Mouse (Mus musculus) testis, adult 2 months (tissue): ENCODE data around the gene Fgf14. TPM values are rescaled to one million over a fixed set of nuclear protein-coding genes. Genes with fewer than 3 reads are reported as not detected.
"Not testable (repeated sequence)": the region's sequence is repeated elsewhere in the genome, so short reads cannot be mapped to it uniquely, and the experiment has no call there.

Source experiments
- H3K27ac ChIP-seq: fragments of 200-500 bp; 2 replicates; pipeline ENCODE4 v1.5.1; 2012; ENCODE audit warnings: low read depth, low read length; ENCODE audit not compliant: control insufficient read depth, insufficient read depth
- H3K27me3 ChIP-seq: fragments of 200-500 bp; 2 replicates; pipeline ENCODE4 v1.6.1; 2012; ENCODE audit warnings: mild to moderate bottlenecking, low read length, moderate library complexity; ENCODE audit not compliant: control insufficient read depth, insufficient read depth
- H3K36me3 ChIP-seq: fragments of 200-500 bp; 2 replicates; pipeline ENCODE4 v1.6.1; 2012; ENCODE audit warnings: mild to moderate bottlenecking, low read length; ENCODE audit not compliant: control insufficient read depth, insufficient read depth
- H3K4me1 ChIP-seq: fragments of 200-500 bp; 2 replicates; pipeline ENCODE4 v1.6.1; 2012; ENCODE audit warnings: low read length; ENCODE audit not compliant: control insufficient read depth, insufficient read depth
- H3K4me3 ChIP-seq: fragments of 200-500 bp; 2 replicates; pipeline ENCODE4 v1.5.1; 2012; ENCODE audit warnings: low read depth, mild to moderate bottlenecking, low read length, moderate library complexity, mixed read lengths; ENCODE audit not compliant: control insufficient read depth
- CTCF ChIP-seq: fragments of 200-500 bp; IDR thresholded peaks from 2 replicates; pipeline ENCODE4 v1.5.1; 2012; ENCODE audit warnings: low read depth, mild to moderate bottlenecking, inconsistent platforms, low read length, moderate library complexity; ENCODE audit not compliant: control insufficient read depth, insufficient read depth, insufficient replicate concordance
- POLR2A ChIP-seq: fragments of 200-500 bp; IDR thresholded peaks from 2 replicates; pipeline ENCODE4 v1.6.1; 2012; ENCODE audit warnings: low read depth, mild to moderate bottlenecking, inconsistent platforms, low read length, moderate library complexity; ENCODE audit not compliant: control insufficient read depth
- polyA plus RNA-seq: library from polyadenylated mRNA; depleted of rRNA; stranded (reverse); fragments of >200 nt; gene quantifications from 2 replicates; pipeline ENCODE4 v1.2.3, GENCODE M21; 2012

Fgf14 gene
- polyA plus RNA-seq, 1 experiment: 5.0 TPM

- H3K36me3 ChIP-seq: no peaks in the 10 kb centered on the region
- H3K27me3 ChIP-seq: no peaks in the 10 kb centered on the region
- no peak for TF ChIP-seq CTCF
- no peak for TF ChIP-seq POLR2A
- no peaks in the 10 kb centered on the region for H3K4me1 ChIP-seq
- no peak overlapping the region for H3K4me3 ChIP-seq
- H3K27ac ChIP-seq: no peak overlapping the region
These were observed 206.0 kb downstream of the Fgf14 start for GRCm38 (mm10) chr14:124470909-124471308.

- Histone ChIP-seq H3K27me3 (no peaks in the 10 kb centered on the region), H3K4me3 (no peak overlapping the region), H3K27ac (no peak overlapping the region), H3K36me3 (no peaks in the 10 kb centered on the region), H3K4me1 (no peaks in the 10 kb centered on the region)
- TF ChIP-seq CTCF (no peak), POLR2A (no peak)
These were observed 221.8 kb downstream of the Fgf14 start for GRCm38 (mm10) chr14:124455120-124455519.

GRCm38 (mm10) chr14:124446096-124446840 lies 230.7 kb downstream of the Fgf14 start:
- no peaks in the 10 kb centered on the region for H3K4me1 ChIP-seq
- H3K27ac ChIP-seq: no peak overlapping the region
- H3K4me3 ChIP-seq: no peak overlapping the region
- H3K36me3 ChIP-seq: no peaks in the 10 kb centered on the region
- TF ChIP-seq POLR2A (no peak), CTCF (no peak)
- no peaks in the 10 kb centered on the region for H3K27me3 ChIP-seq

GRCm38 (mm10) chr14:124444831-124445230 lies 232.1 kb downstream of the Fgf14 start:
- TF ChIP-seq CTCF (no peak), POLR2A (no peak)
- Histone ChIP-seq H3K27me3 (no peaks in the 10 kb centered on the region), H3K4me3 (no peak overlapping the region), H3K4me1 (no peaks in the 10 kb centered on the region), H3K36me3 (no peaks in the 10 kb centered on the region), H3K27ac (no peak overlapping the region)

- H3K4me1 ChIP-seq, H3K4me3 ChIP-seq, H3K36me3 ChIP-seq, H3K27ac ChIP-seq, H3K27me3 ChIP-seq: not testable (repeated sequence)
These were observed 237.6 kb downstream of the Fgf14 start for GRCm38 (mm10) chr14:124439298-124439697.

- no peak overlapping the region for H3K27ac ChIP-seq
- H3K27me3 ChIP-seq: no peaks in the 10 kb centered on the region
- H3K4me3 ChIP-seq: no peak overlapping the region
- TF ChIP-seq CTCF: no peak
- no peak for TF ChIP-seq POLR2A
- H3K36me3 ChIP-seq: no peaks in the 10 kb centered on the region
- H3K4me1 ChIP-seq: no peaks in the 10 kb centered on the region
These were observed 265.0 kb downstream of the Fgf14 start for GRCm38 (mm10) chr14:124411890-124412289.

- H3K4me3 ChIP-seq: no peak overlapping the region
- H3K4me1 ChIP-seq: no peaks in the 10 kb centered on the region
- TF ChIP-seq CTCF (no peak), POLR2A (no peak)
- H3K27me3 ChIP-seq: no peaks in the 10 kb centered on the region
- no peaks in the 10 kb centered on the region for H3K36me3 ChIP-seq
- no peak overlapping the region for H3K27ac ChIP-seq
These were observed 266.0 kb downstream of the Fgf14 start for GRCm38 (mm10) chr14:124410945-124411344.
